Comparison of ENCODE assay signal across 7 mouse cellular contexts in genomic region chr5:124206481-124207038, GRCm38 (mm10). TPM values are rescaled to one million over a fixed set of nuclear protein-coding genes. Genes with fewer than 3 reads are reported as not detected.
A peak's percentile ranks its signal among the peaks of the same experiment; 100 is the strongest.
DNase-seq lines count a peak whose midpoint lies in the region; ATAC-seq and TF ChIP-seq lines count a peak whose summit lies in the region.

No protein-coding gene starts in this region.

- peak; percentile 68 for DNase-seq in brain, adult 2 months (ENCODE audit: low read depth, low spot score)
- DNase-seq in limb, embryonic 14.5 days (ENCODE audit: low spot score): peak; percentile 40
- peak; percentile 43 for DNase-seq in retina, postnatal 7 days (ENCODE audit: low read depth, low spot score)
- DNase-seq in spleen, postnatal 36 days (ENCODE audit: low spot score in 2 of 2): no peak
- no peak for DNase-seq in frontal cortex, postnatal 14 days (ENCODE audit: low spot score in 2 of 2)

- TF ChIP-seq POLR2A in limb, embryonic 14.5 days (IDR thresholded peaks at IDR 0.05; ENCODE audit: borderline replicate concordance, extremely low read depth, insufficient read depth, insufficient read length): no peak

- H3K4me2 ChIP-seq in heart, embryonic 15.5 days: peak overlapping the region; percentile 12
- H3K4me2 ChIP-seq in limb, embryonic 14.5 days (replicated peaks; ENCODE audit: low read depth, low read length, severe bottlenecking): no peak overlapping the region

- H3K27ac ChIP-seq in heart, embryonic 15.5 days: peak overlapping the region; percentile 98
- no peak overlapping the region for H3K27ac ChIP-seq in limb, embryonic 14.5 days (replicated peaks; ENCODE audit: low read depth, low read length)

- WGBS in heart, embryonic 15.5 days: 17% methylated on average over 13 of the region's 13 CpGs
- WGBS in limb, embryonic 14.5 days: 28% methylated on average over 13 of the region's 13 CpGs

- peak overlapping the region; percentile 30; the same call in 1 of the 2 replicates for H3K9ac ChIP-seq in heart, embryonic 15.5 days
- no peak overlapping the region for H3K9ac ChIP-seq in limb, embryonic 14.5 days (ENCODE audit: low read depth, low read length, severe bottlenecking)

- no peaks in the 10 kb centered on the region for H3K36me3 ChIP-seq in E14TG2a.4 (ENCODE audit: insufficient read depth, low read length)
- no peaks in the 10 kb centered on the region for H3K36me3 ChIP-seq in heart, embryonic 15.5 days
- H3K36me3 ChIP-seq in limb, embryonic 14.5 days (ENCODE audit: control insufficient read depth, insufficient read depth, low read length): 0 out of 2 replicates have a peak, but pooled peaks cover 3% of the 10 kb centered on the region

- peaks cover 8% of the 10 kb centered on the region for H3K27me3 ChIP-seq in E14TG2a.4 (ENCODE audit: insufficient read depth, low read length)
- no peaks in the 10 kb centered on the region for H3K27me3 ChIP-seq in heart, embryonic 15.5 days
- H3K27me3 ChIP-seq in limb, embryonic 14.5 days (ENCODE audit: control insufficient read depth, insufficient read depth, low read length): no peaks in the 10 kb centered on the region

- no peaks in the 10 kb centered on the region for H3K9me3 ChIP-seq in E14TG2a.4 (ENCODE audit: low read length)
- no peaks in the 10 kb centered on the region for H3K9me3 ChIP-seq in heart, embryonic 15.5 days (replicated peaks)
- H3K9me3 ChIP-seq in limb, embryonic 14.5 days (ENCODE audit: control insufficient read depth, low read length): no peaks in the 10 kb centered on the region

- ATAC-seq in heart, embryonic 15.5 days (replicated peaks; ENCODE audit: insufficient number of reproducible peaks, insufficient read depth, low FRiP score, low read depth): peak; percentile 70
- ATAC-seq in limb, embryonic 14.5 days (ENCODE audit: low FRiP score, low read depth): peak; percentile 79

- TF ChIP-seq CTCF in E14TG2a.4 (conservative IDR thresholded peaks at IDR 0.05; ENCODE audit: low read length): no peak

- H3K4me1 ChIP-seq in E14TG2a.4 (replicated peaks; ENCODE audit: low read depth, low read length): peaks cover 62% of the 10 kb centered on the region
- H3K4me1 ChIP-seq in heart, embryonic 15.5 days (replicated peaks): peaks cover 93% of the 10 kb centered on the region
- H3K4me1 ChIP-seq in limb, embryonic 14.5 days (ENCODE audit: control insufficient read depth, insufficient read depth, low read length): peaks cover 11% of the 10 kb centered on the region

- peak overlapping the region; percentile 41; the same call in 1 of the 2 replicates for H3K4me3 ChIP-seq in E14TG2a.4 (replicated peaks; ENCODE audit: low read length)
- no peak overlapping the region for H3K4me3 ChIP-seq in heart, embryonic 15.5 days
- no peak overlapping the region for H3K4me3 ChIP-seq in limb, embryonic 14.5 days (replicated peaks; ENCODE audit: low read length)

RNA-seq across cellular contexts. Expression of gene Pitpnm2, which starts 43.0 kb away (rescaled TPM):
- 4.9 and 7.9 TPM in 2 replicates for polyA plus RNA-seq in heart, embryonic 15.5 days (2015; fragmentation: Nextera tagmentation; extraction: Ambion mirVana)
- 37.1 and 49.5 TPM in 2 replicates for polyA plus RNA-seq in limb, embryonic 14.5 days (2012; rRNA removed)
- polyA plus RNA-seq in limb, embryonic 14.5 days (2014; fragmentation: Nextera tagmentation; extraction: Ambion mirVana): 8.2 and 10.0 TPM in 2 replicates

Comparison
In these comparisons a context has a peak if more than half of its experiments do, and no peak if none do; other contexts are left out.
1. DNase-seq: peak in brain, adult 2 months (single experiment), limb, embryonic 14.5 days (single experiment) and retina, postnatal 7 days (single experiment); none in spleen, postnatal 36 days (0 of 2) and frontal cortex, postnatal 14 days (0 of 2).